ENCODE assay signal across 8 mouse cellular contexts in genomic region chr11:77983191-77983936, GRCm38 (mm10). TPM values are rescaled to one million over a fixed set of nuclear protein-coding genes. Genes with fewer than 3 reads are reported as not detected.
DNase-seq lines count a peak whose midpoint lies in the region; ATAC-seq lines count a peak whose summit lies in the region.

No protein-coding gene starts in this region.

- peaks cover 39% of the 10 kb centered on the region for H3K4me1 ChIP-seq in erythroblast, embryonic 14.5 days (ENCODE audit: control insufficient read depth)
- H3K4me1 ChIP-seq in stomach, embryonic 16.5 days (ENCODE audit: control insufficient read depth, insufficient read depth, low read length): peaks cover 15% of the 10 kb centered on the region

- H3K9me3 ChIP-seq in erythroblast, embryonic 14.5 days (ENCODE audit: control insufficient read depth, low read length): no peaks in the 10 kb centered on the region
- no peaks in the 10 kb centered on the region for H3K9me3 ChIP-seq in stomach, embryonic 16.5 days (replicated peaks; ENCODE audit: control insufficient read depth, low read length)

- DNase-seq in cerebellum, adult 9-10 months: peak; percentile 82
- peak; percentile 54 for DNase-seq in gastrocnemius, postnatal 25 days
- DNase-seq in kidney, adult 8-10 months: peak; percentile 47 to 53
- peak; percentile 66 for DNase-seq in liver
- peak; percentile 67 for DNase-seq in naive thymus-derived CD4-positive, alpha-beta T cell, adult 2 months (ENCODE audit: low read depth)

- peaks cover 35% of the 10 kb centered on the region for H3K36me3 ChIP-seq in erythroblast, embryonic 14.5 days (ENCODE audit: control insufficient read depth)
- no peaks in the 10 kb centered on the region for H3K36me3 ChIP-seq in stomach, embryonic 16.5 days (ENCODE audit: control insufficient read depth, insufficient read depth, low read length)

- under 1% methylated on average over 32 of the region's 32 CpGs for WGBS in stomach, embryonic 16.5 days

- H3K27me3 ChIP-seq in erythroblast, embryonic 14.5 days (ENCODE audit: control insufficient read depth): peaks cover 8% of the 10 kb centered on the region
- no peaks in the 10 kb centered on the region for H3K27me3 ChIP-seq in stomach, embryonic 16.5 days (ENCODE audit: control insufficient read depth, insufficient read depth, low read length)

- ATAC-seq in erythroblast, adult 5-6 weeks (replicated peaks; ENCODE audit: low FRiP score, poor library complexity, severe bottlenecking): no peak; the same call in 1 of the 2 replicates
- ATAC-seq in stomach, embryonic 16.5 days (ENCODE audit: insufficient read depth, low FRiP score): no peak

- H3K4me3 ChIP-seq in erythroblast, embryonic 14.5 days (replicated peaks): peak overlapping the region; percentile 82
- H3K4me3 ChIP-seq in stomach, embryonic 16.5 days (replicated peaks; ENCODE audit: low read length): peak overlapping the region; percentile 100

- peak overlapping the region; percentile 100 for H3K9ac ChIP-seq in stomach, embryonic 16.5 days (ENCODE audit: low read length)

- peak overlapping the region; percentile 91 for H3K4me2 ChIP-seq in stomach, embryonic 16.5 days (ENCODE audit: low read depth, low read length)

- peak overlapping the region; percentile 96 for H3K27ac ChIP-seq in stomach, embryonic 16.5 days (ENCODE audit: low read length)

RNA-seq across cellular contexts. Expression of gene Phf12, which starts 0.8 kb away (rescaled TPM):
- polyA plus RNA-seq in erythroblast, embryonic 14.5 days (2012): 16.6 and 19.3 TPM in 2 replicates
- total RNA-seq in erythroblast, adult 5-6 weeks (2015; ENCODE audit: low replicate concordance): 19.9 and 24.2 TPM in 2 replicates
- 9.8 and 11.5 TPM in 2 replicates for total RNA-seq in erythroblast, adult 5-6 weeks (2017; ENCODE audit: low replicate concordance)
- total RNA-seq in gastrocnemius, postnatal 25 days (2021): 10 to 100 TPM; 14.2 to 18.2 TPM
- 10.9 and 11.5 TPM in 2 replicates for polyA plus RNA-seq in stomach, embryonic 16.5 days (2015; fragmentation: Nextera tagmentation; extraction: Ambion mirVana)

RNA-seq across cellular contexts. Expression of gene Dhrs13, which starts 48.7 kb away (rescaled TPM):
- polyA plus RNA-seq in erythroblast, embryonic 14.5 days (2012): 4.7 and 5.1 TPM in 2 replicates
- total RNA-seq in erythroblast, adult 5-6 weeks (2015; ENCODE audit: low replicate concordance): 3.1 and 6.0 TPM in 2 replicates
- 1.5 and 3.6 TPM in 2 replicates for total RNA-seq in erythroblast, adult 5-6 weeks (2017; ENCODE audit: low replicate concordance)
- 1 to 10 TPM in 1 of 2 experiments, under 1 TPM in 1; 0.59 to 1.1 TPM for total RNA-seq in gastrocnemius, postnatal 25 days (2021)
- 12.1 and 13.8 TPM in 2 replicates for polyA plus RNA-seq in stomach, embryonic 16.5 days (2015; fragmentation: Nextera tagmentation; extraction: Ambion mirVana)

RNA-seq across cellular contexts. Expression of gene Sez6, which starts 52.8 kb away (rescaled TPM):
- polyA plus RNA-seq in erythroblast, embryonic 14.5 days (2012): 0.02 TPM in 1 of 2 replicates, not detected in the other
- not detected in 2 replicates for total RNA-seq in erythroblast, adult 5-6 weeks (2015; ENCODE audit: low replicate concordance)
- not detected in 2 replicates for total RNA-seq in erythroblast, adult 5-6 weeks (2017; ENCODE audit: low replicate concordance)
- total RNA-seq in gastrocnemius, postnatal 25 days (2021): under 1 TPM in 1 of 2 experiments, not detected in 1; 0.16 TPM
- polyA plus RNA-seq in stomach, embryonic 16.5 days (2015; fragmentation: Nextera tagmentation; extraction: Ambion mirVana): 2.0 and 2.3 TPM in 2 replicates

RNA-seq across cellular contexts. Expression of gene Flot2, which starts 54.4 kb away (rescaled TPM):
- 4.8 and 5.4 TPM in 2 replicates for polyA plus RNA-seq in erythroblast, embryonic 14.5 days (2012)
- total RNA-seq in erythroblast, adult 5-6 weeks (2015; ENCODE audit: low replicate concordance): 14.2 and 31.5 TPM in 2 replicates
- 22.5 and 24.7 TPM in 2 replicates for total RNA-seq in erythroblast, adult 5-6 weeks (2017; ENCODE audit: low replicate concordance)
- 10 to 100 TPM; 54.8 to 55.7 TPM for total RNA-seq in gastrocnemius, postnatal 25 days (2021)
- 59.0 and 61.1 TPM in 2 replicates for polyA plus RNA-seq in stomach, embryonic 16.5 days (2015; fragmentation: Nextera tagmentation; extraction: Ambion mirVana)
